Mouse (Mus musculus): ENCODE results near the gene Tubb1.

Tubb1 gene

GRCm38 (mm10) chr2:174502321-174502720 is 51.8 kb downstream of the Tubb1 start:
- DNase-seq (ENCODE audit: low read depth, low spot score), result no peak

GRCm38 (mm10) chr2:174502831-174503460 is 52.5 kb downstream of the Tubb1 start:
- DNase-seq (ENCODE audit: low read depth, low spot score), result no peak

Data from 3T3-L1 (cell line).